Mouse (Mus musculus) ES-E14 (cell line): ENCODE results near the gene Stk10. TPM values are rescaled to one million over a fixed set of nuclear protein-coding genes. Genes with fewer than 3 reads are reported as not detected.

ENCODE experiments used
- DNase-seq: peaks from one replicate; pipeline ENCODE4 v3.0.0-alpha.2; 2013; ENCODE audit warnings: low read depth, low spot score
- H3K27ac ChIP-seq: 2 replicates; pipeline ENCODE4 v1.5.1; 2012; ENCODE audit warnings: low read depth, mild to moderate bottlenecking, low read length, moderate library complexity, mixed read lengths; ENCODE audit not compliant: poor library complexity, insufficient read depth, severe bottlenecking
- H3K36me3 ChIP-seq: 2 replicates; pipeline ENCODE4 v1.6.1; 2012; ENCODE audit warnings: mild to moderate bottlenecking, low read length, moderate library complexity, mixed read lengths; ENCODE audit not compliant: control insufficient read depth, poor library complexity, insufficient read depth, severe bottlenecking
- H3K4me1 ChIP-seq, 2 experiments: fragments of 150-350 bp in 1 of 2; sonication (generic) in 1 of 2; 2 replicates each; pipeline ENCODE4 v1.6.1; 2012; ENCODE audit warnings: low read length in 2 of 2, mild to moderate bottlenecking in 1 of 2, mixed read lengths in 1 of 2; ENCODE audit not compliant: control insufficient read depth in 2 of 2, insufficient read depth in 2 of 2, poor library complexity in 1 of 2
- H3K4me3 ChIP-seq, 2 experiments: fragments of 150-350 bp in 1 of 2; sonication (generic) in 1 of 2; 2 replicates each; pipeline ENCODE4 v1.5.1; 2012; ENCODE audit warnings: low read length in 2 of 2, low read depth in 1 of 2, mild to moderate bottlenecking in 1 of 2, mixed read lengths in 1 of 2; ENCODE audit not compliant: insufficient read depth in 1 of 2, poor library complexity in 1 of 2, severe bottlenecking in 1 of 2
- H3K9ac ChIP-seq: 2 replicates; pipeline ENCODE4 v1.6.1; 2012; ENCODE audit warnings: low read depth, mild to moderate bottlenecking, low read length, mixed read lengths; ENCODE audit not compliant: poor library complexity, insufficient read depth, severe bottlenecking
- H3K9me3 ChIP-seq: fragments of 150-350 bp; sonication (generic); 2 replicates; pipeline ENCODE4 v1.6.1; 2012; ENCODE audit warnings: low read depth, mild to moderate bottlenecking, low read length; ENCODE audit not compliant: control insufficient read depth, insufficient read depth
- CHD2 ChIP-seq: IDR thresholded peaks from 2 replicates; pipeline ENCODE4 v1.6.1; 2014; ENCODE audit warnings: mild to moderate bottlenecking, low read depth, low read length, inconsistent platforms
- HCFC1 ChIP-seq: IDR thresholded peaks from 2 replicates; pipeline ENCODE4 v1.6.1; 2012; ENCODE audit warnings: low read length, inconsistent platforms, borderline replicate concordance; ENCODE audit not compliant: insufficient read depth
- MAFK ChIP-seq: IDR thresholded peaks from 2 replicates; pipeline ENCODE4 v1.6.1; 2014; ENCODE audit warnings: mild to moderate bottlenecking, low read depth, low read length, inconsistent platforms; ENCODE audit not compliant: insufficient read depth
- ZNF384 ChIP-seq: IDR thresholded peaks from 2 replicates; pipeline ENCODE4 v1.6.1; 2012; ENCODE audit warnings: low read depth, low read length, inconsistent platforms
- in situ Hi-C, 2 experiments: fragments of 600-800 bp; cut with MboI; formaldehyde crosslinking; loops; one replicate each; pipeline ENCODE4 v1.15.1; 2025; ENCODE audit warnings: low sequenced_read_pairs in 2 of 2, inconsistent platforms in 1 of 2; ENCODE audit not compliant: unreplicated experiment in 2 of 2
- total RNA-seq: library from RNA; depleted of rRNA; stranded (reverse); fragments of 300-350 nt; gene quantifications from 2 replicates; pipeline ENCODE4 v1.2.3, GENCODE M21; 2012; rRNA removed

The Stk10 gene
- total RNA-seq, 1 experiment: 9.8 TPM

GRCm38 (mm10) chr11:32666983-32667382 is 133.9 kb downstream of the Stk10 start:
- Histone ChIP-seq H3K9ac (no peak overlapping the region), H3K36me3 (no peaks in the 10 kb centered on the region), H3K27ac (no peak overlapping the region), H3K9me3 (no peaks in the 10 kb centered on the region), H3K4me1 (peaks cover 4 to 9% of the 10 kb centered on the region in 2 experiments; a peak in 3 of 4 replicates), H3K4me3 (no peak overlapping the region)
- DNase-seq: no peak
- no peak for TF ChIP-seq ZNF384
- TF ChIP-seq CHD2: no peak
- no peak for TF ChIP-seq HCFC1
- in situ Hi-C loops: no loop called here

- peaks cover 4 to 6% of the 10 kb centered on the region in 2 experiments; a peak in 3 of 4 replicates for H3K4me1 ChIP-seq
- H3K9me3 ChIP-seq: no peaks in the 10 kb centered on the region
- H3K36me3 ChIP-seq: no peaks in the 10 kb centered on the region
- no peak overlapping the region for H3K27ac ChIP-seq
- H3K9ac ChIP-seq: no peak overlapping the region
- TF ChIP-seq CHD2 (no peak), MAFK (no peak), ZNF384 (no peak), HCFC1 (no peak)
- no peak overlapping the region for H3K4me3 ChIP-seq
- in situ Hi-C loops: no loop called here
- DNase-seq: no peak
Observed at GRCm38 (mm10) chr11:32671480-32671879, 138.4 kb downstream of the Stk10 start.

Other genes with a start within 250 kb of the Stk10 start
- not detected in 2 replicates for gene Hba-a1, start 249.8 kb upstream of the Stk10 start, total RNA-seq
- gene Hbq1b, start 246.3 kb upstream of the Stk10 start, total RNA-seq: 0.80 TPM in 1 of 2 replicates, not detected in the other
- gene Hba-a2, start 236.8 kb upstream of the Stk10 start, total RNA-seq: 1.1 TPM in 1 of 2 replicates, not detected in the other
- 0.95 TPM in 1 of 2 replicates, not detected in the other for gene Hbq1a, start 233.2 kb upstream of the Stk10 start, total RNA-seq
- gene Sh3pxd2b, start 185.5 kb upstream of the Stk10 start, total RNA-seq: 3.2 and 6.8 TPM in 2 replicates
- 15.2 and 18.3 TPM in 2 replicates for gene Ubtd2, start 77.9 kb upstream of the Stk10 start, total RNA-seq
- gene Efcab9, start 1.2 kb upstream of the Stk10 start, total RNA-seq: 0.32 and 0.40 TPM in 2 replicates
- gene Fbxw11, start 109.4 kb downstream of the Stk10 start, total RNA-seq: 37.7 and 45.8 TPM in 2 replicates